Mouse (Mus musculus) kidney, embryonic 15.5 days (tissue): ENCODE data around the gene Prickle1. TPM values are rescaled to one million over a fixed set of nuclear protein-coding genes. Genes with fewer than 3 reads are reported as not detected.

Source experiments
- ATAC-seq: fragments of 200-750 bp; cut with Nextera tagmentation; replicated peaks from 2 replicates; pipeline ENCODE4 v1.8.0; 2017; ENCODE audit warnings: moderate TSS enrichment; ENCODE audit not compliant: low FRiP score
- H3K27ac ChIP-seq: fragments of 300-500 bp; sonication (generic); 2 replicates; pipeline ENCODE4 v1.5.1; 2015; ENCODE audit warnings: mild to moderate bottlenecking, inconsistent platforms
- H3K27me3 ChIP-seq: fragments of 300-500 bp; sonication (generic); 2 replicates; pipeline ENCODE4 v1.6.1; 2015; ENCODE audit warnings: inconsistent platforms
- H3K36me3 ChIP-seq: fragments of 300-500 bp; sonication (generic); 2 replicates; pipeline ENCODE4 v1.6.1; 2015; ENCODE audit warnings: inconsistent platforms
- H3K4me1 ChIP-seq: fragments of 300-500 bp; sonication (generic); 2 replicates; pipeline ENCODE4 v1.6.1; 2015; ENCODE audit warnings: inconsistent platforms
- H3K4me2 ChIP-seq: fragments of 300-500 bp; sonication (generic); 2 replicates; pipeline ENCODE4 v1.6.1; 2015; ENCODE audit warnings: moderate library complexity, mild to moderate bottlenecking, inconsistent platforms
- H3K4me3 ChIP-seq: fragments of 300-500 bp; sonication (generic); replicated peaks from 2 replicates; pipeline ENCODE4 v1.5.1; 2015; ENCODE audit warnings: mild to moderate bottlenecking, inconsistent platforms
- H3K9ac ChIP-seq: fragments of 300-500 bp; sonication (generic); 2 replicates; pipeline ENCODE4 v1.6.1; 2015; ENCODE audit warnings: mild to moderate bottlenecking, inconsistent platforms
- H3K9me3 ChIP-seq: fragments of 300-500 bp; sonication (generic); replicated peaks from 2 replicates; pipeline ENCODE4 v1.6.1; 2016; ENCODE audit warnings: inconsistent platforms
- WGBS: fragments of 180-500 bp; shearing (Covaris S2); methylation state at CpG from one replicate; pipeline ENCODE4 v1.1.7; 2015; ENCODE audit warnings: mixed read lengths; 5-methylcytosine and 5-hydroxymethylcytosine counted together
- polyA plus RNA-seq: library from polyadenylated mRNA; unstranded; fragments of >200 nt; fragmentation: Nextera tagmentation; extraction: Ambion mirVana; gene quantifications from 2 replicates; pipeline ENCODE4 v1.2.1, GENCODE M21; 2015

The Prickle1 gene
- polyA plus RNA-seq, 1 experiment from 2014 or later = 27.0 TPM

- H3K27me3 ChIP-seq = no peaks in the 10 kb centered on the region
- H3K9me3 ChIP-seq = 0 out of 2 replicates have a peak, but pooled peaks cover 3% of the 10 kb centered on the region
- no peaks in the 10 kb centered on the region for H3K36me3 ChIP-seq
- H3K4me1 ChIP-seq = no peaks in the 10 kb centered on the region
- H3K4me2 ChIP-seq = no peak overlapping the region
- H3K9ac ChIP-seq = no peak overlapping the region
- WGBS = 75% methylated on average over 3 of the region's 3 CpGs
- no peak for ATAC-seq
- no peak overlapping the region for H3K27ac ChIP-seq
- no peak overlapping the region for H3K4me3 ChIP-seq
Observed at GRCm38 (mm10) chr15:93615031-93615430, 19.3 kb upstream of the Prickle1 start.

GRCm38 (mm10) chr15:93613606-93614005, 17.9 kb upstream of the Prickle1 start:
- no peak overlapping the region for H3K9ac ChIP-seq
- no peak overlapping the region for H3K27ac ChIP-seq
- no peaks in the 10 kb centered on the region for H3K36me3 ChIP-seq
- no peak overlapping the region for H3K4me2 ChIP-seq
- ATAC-seq = no peak
- no peaks in the 10 kb centered on the region for H3K27me3 ChIP-seq
- no peak overlapping the region for H3K4me3 ChIP-seq
- no peaks in the 10 kb centered on the region for H3K4me1 ChIP-seq
- 75% methylated on average over 3 of the region's 3 CpGs for WGBS
- 0 out of 2 replicates have a peak, but pooled peaks cover 3% of the 10 kb centered on the region for H3K9me3 ChIP-seq

DNA sequence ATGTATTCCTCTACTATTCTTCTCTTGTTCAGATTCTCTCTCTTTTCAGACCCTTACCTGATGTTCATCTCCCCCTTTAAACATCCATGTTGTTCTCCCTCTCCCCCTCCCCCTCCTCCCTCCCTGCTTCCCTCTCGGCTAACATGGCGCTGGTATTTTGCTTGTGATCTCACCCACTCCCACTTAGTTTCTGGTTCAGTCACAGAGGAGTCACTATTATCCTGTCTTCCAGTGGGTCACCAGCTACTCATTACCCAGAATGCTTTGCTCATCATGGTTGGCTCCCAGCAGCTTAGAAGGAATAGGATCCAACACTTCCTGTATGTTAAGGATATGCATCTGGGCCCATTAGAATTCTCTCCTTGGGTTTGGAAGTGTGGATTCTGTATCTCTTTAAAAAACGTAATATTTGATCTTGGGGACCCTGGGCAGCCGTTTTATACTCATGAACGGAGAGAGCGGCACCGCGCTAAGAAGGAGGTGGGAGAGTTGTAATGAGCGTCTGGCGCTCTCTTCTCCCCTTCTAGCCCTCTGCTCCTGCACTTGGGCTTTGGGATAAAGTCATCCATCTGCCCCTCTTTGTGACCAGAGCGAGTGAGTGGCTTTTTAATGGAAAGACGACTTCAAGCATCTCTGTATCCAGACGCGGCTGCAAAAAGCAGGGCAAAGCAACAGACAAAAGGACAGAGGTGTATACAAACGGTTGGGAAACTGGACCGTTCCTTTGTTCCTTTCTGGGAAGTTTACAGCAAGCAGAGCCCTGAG, 16.0 kb upstream of the Prickle1 start:
- 90% methylated on average over 16 of the region's 16 CpGs for WGBS
- Histone ChIP-seq H3K9me3 (0 out of 2 replicates have a peak, but pooled peaks cover 3% of the 10 kb centered on the region), H3K4me3 (no peak overlapping the region), H3K4me2 (no peak overlapping the region), H3K36me3 (no peaks in the 10 kb centered on the region), H3K27me3 (no peaks in the 10 kb centered on the region), H3K9ac (no peak overlapping the region), H3K27ac (no peak overlapping the region), H3K4me1 (no peaks in the 10 kb centered on the region)
- ATAC-seq = no peak

- ATAC-seq = no peak
- WGBS = 71% methylated on average over 19 of the region's 19 CpGs
Observed at GRCm38 (mm10) chr15:93610721-93611201, 15.1 kb upstream of the Prickle1 start.

DNA sequence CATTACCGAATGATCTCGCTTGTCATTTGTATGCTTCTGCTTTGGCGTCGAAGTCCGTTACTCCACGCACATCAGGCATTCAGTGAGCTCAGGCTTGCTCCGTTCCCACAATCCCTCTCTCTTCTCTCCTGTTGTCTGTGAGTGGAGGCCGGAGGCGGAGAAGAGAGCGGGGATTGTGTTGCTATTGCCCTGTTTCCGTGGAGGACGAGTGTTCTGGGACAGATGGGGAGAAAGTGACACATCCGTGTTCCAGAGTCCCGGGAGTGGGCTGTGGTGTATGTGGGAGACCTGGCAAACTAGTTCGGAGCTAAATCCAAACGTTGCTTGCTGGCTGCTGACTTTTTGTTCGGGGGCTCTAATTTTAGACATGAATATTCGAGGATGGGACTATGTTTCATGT, 14.6 kb upstream of the Prickle1 start:
- no peak for ATAC-seq
- Histone ChIP-seq H3K4me3 (no peak overlapping the region), H3K27ac (no peak overlapping the region), H3K36me3 (no peaks in the 10 kb centered on the region), H3K27me3 (no peaks in the 10 kb centered on the region), H3K9me3 (0 out of 2 replicates have a peak, but pooled peaks cover 3% of the 10 kb centered on the region), H3K4me1 (no peaks in the 10 kb centered on the region), H3K9ac (no peak overlapping the region), H3K4me2 (no peak overlapping the region)
- 90% methylated on average over 18 of the region's 18 CpGs for WGBS

More at GRCm38 (mm10) chr15:93610721-93611201, 15.1 kb upstream of the Prickle1 start:
- Histone ChIP-seq H3K4me3 (no peak overlapping the region), H3K9me3 (0 out of 2 replicates have a peak, but pooled peaks cover 3% of the 10 kb centered on the region), H3K9ac (no peak overlapping the region), H3K4me2 (no peak overlapping the region), H3K36me3 (no peaks in the 10 kb centered on the region), H3K4me1 (no peaks in the 10 kb centered on the region), H3K27ac (no peak overlapping the region), H3K27me3 (no peaks in the 10 kb centered on the region)

- WGBS = 90% methylated on average over 6 of the region's 6 CpGs
- ATAC-seq = no peak
- Histone ChIP-seq H3K4me1 (no peaks in the 10 kb centered on the region), H3K4me3 (no peak overlapping the region), H3K27me3 (no peaks in the 10 kb centered on the region), H3K27ac (no peak overlapping the region), H3K4me2 (no peak overlapping the region), H3K9ac (no peak overlapping the region), H3K9me3 (no peaks in the 10 kb centered on the region), H3K36me3 (no peaks in the 10 kb centered on the region)
Observed at GRCm38 (mm10) chr15:93602850-93603249, 7.2 kb upstream of the Prickle1 start.

- 86% methylated on average over 13 of the region's 13 CpGs for WGBS
- H3K9ac ChIP-seq = no peak overlapping the region
- no peak overlapping the region for H3K4me3 ChIP-seq
- no peaks in the 10 kb centered on the region for H3K27me3 ChIP-seq
- H3K9me3 ChIP-seq = no peaks in the 10 kb centered on the region
- H3K36me3 ChIP-seq = no peaks in the 10 kb centered on the region
- peaks cover 6% of the 10 kb centered on the region for H3K4me1 ChIP-seq
- ATAC-seq = no peak
- no peak overlapping the region for H3K27ac ChIP-seq
- no peak overlapping the region for H3K4me2 ChIP-seq
Observed at GRCm38 (mm10) chr15:93601461-93602015, 5.8 kb upstream of the Prickle1 start.

DNA sequence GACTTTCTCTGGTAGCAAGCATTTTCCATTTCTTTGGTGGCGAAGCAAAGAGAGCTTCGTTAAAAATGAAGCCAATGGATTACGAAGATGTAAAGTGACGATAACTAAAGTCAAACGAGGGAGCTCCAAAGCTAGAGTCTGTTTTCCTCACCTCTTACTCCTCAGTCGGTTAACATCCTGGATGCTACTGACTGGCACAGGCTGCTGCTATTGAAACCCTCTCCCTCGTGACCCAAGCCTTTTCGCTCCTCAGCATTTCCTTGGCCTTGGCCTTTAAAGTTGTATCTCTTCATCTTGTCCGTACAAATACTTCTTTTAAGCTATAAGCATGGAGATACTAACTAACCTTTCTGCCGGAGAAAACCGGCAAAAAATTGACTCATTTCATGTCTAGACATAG, 1.3 kb upstream of the Prickle1 start:
- WGBS = 53% methylated on average over 11 of the region's 11 CpGs
- H3K27ac ChIP-seq = peak overlapping the region; percentile 86; the same call in 1 of the 2 replicates
- no peak overlapping the region for H3K9ac ChIP-seq
- ATAC-seq = no peak
- no peaks in the 10 kb centered on the region for H3K9me3 ChIP-seq
- peaks cover 38% of the 10 kb centered on the region for H3K4me1 ChIP-seq
- H3K4me3 ChIP-seq = no peak overlapping the region; the same call in 1 of the 2 replicates
- no peaks in the 10 kb centered on the region for H3K27me3 ChIP-seq
- H3K4me2 ChIP-seq = peak overlapping the region; percentile 92
- no peaks in the 10 kb centered on the region for H3K36me3 ChIP-seq

DNA sequence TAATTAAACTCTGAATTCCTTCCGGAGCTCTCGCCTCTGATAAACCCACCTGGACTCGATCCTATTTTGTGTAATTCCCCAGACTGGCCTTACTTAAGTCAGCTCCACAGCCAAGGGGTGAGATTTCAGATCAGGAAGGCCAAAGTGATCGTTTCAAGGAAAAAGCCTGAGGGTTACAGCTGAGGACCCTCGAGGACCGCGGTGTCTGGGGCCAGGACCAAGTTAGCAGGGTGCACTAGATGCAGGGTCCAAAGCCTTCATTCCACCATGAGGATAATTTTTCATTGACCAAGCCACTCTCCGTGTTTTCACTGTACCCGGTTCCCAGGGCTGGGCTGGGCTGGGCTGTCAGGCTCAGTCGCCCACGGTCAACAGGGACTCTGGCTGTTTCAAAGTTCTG, 594 bp upstream of the Prickle1 start:
- Histone ChIP-seq H3K9me3 (no peaks in the 10 kb centered on the region), H3K4me2 (peak overlapping the region; percentile 92), H3K4me1 (peaks cover 45% of the 10 kb centered on the region), H3K27me3 (no peaks in the 10 kb centered on the region), H3K27ac (peak overlapping the region; percentile 86), H3K4me3 (peak overlapping the region; percentile 89), H3K9ac (peak overlapping the region; percentile 97), H3K36me3 (no peaks in the 10 kb centered on the region)
- ATAC-seq = peak; percentile 59
- WGBS = under 1% methylated on average over 11 of the region's 11 CpGs

- H3K27me3 ChIP-seq = no peaks in the 10 kb centered on the region
- no peaks in the 10 kb centered on the region for H3K9me3 ChIP-seq
- H3K36me3 ChIP-seq = no peaks in the 10 kb centered on the region
- H3K9ac ChIP-seq = peak overlapping the region; percentile 97
- peaks cover 56% of the 10 kb centered on the region for H3K4me1 ChIP-seq
- H3K4me2 ChIP-seq = peak overlapping the region; percentile 92
- ATAC-seq = peak; percentile 68
- WGBS = under 1% methylated on average over 64 of the region's 64 CpGs
- peak overlapping the region; percentile 89 for H3K4me3 ChIP-seq
- H3K27ac ChIP-seq = peak overlapping the region; percentile 96
Observed at GRCm38 (mm10) chr15:93594888-93595698, 598 bp downstream of the Prickle1 start.

DNA sequence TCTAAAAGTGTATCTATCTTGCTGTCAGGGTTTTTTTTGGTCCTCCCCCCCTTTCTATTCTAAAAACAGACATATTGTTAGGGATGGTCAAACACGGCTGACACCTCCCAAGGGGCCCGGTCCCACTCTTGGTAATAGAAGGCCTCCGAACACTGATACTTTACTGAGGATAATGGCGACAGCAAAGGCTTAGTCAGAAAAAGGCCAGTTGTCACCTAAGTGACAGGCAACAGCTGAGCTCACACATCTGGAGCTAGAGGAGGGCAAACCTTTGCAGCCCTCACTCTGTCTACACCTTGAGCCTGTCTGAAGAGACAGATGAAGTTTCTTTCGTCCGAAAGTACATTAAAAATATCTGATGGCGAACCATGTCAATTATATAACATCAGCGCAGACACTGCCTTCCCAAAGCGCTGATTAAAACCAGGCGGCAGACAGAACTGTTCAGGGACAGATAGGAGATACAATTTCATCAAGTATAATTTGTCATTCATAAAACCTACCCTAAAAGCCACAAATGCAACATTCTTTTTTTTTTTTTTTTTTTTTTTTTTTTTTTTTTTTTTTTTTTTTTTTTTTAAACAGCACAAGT, 1.3 kb downstream of the Prickle1 start:
- peak overlapping the region; percentile 97 for H3K9ac ChIP-seq

More for the DNA sequence above, 1.3 kb downstream of the Prickle1 start:
- no peak for ATAC-seq
- peak overlapping the region; percentile 89 for H3K4me3 ChIP-seq
- no peaks in the 10 kb centered on the region for H3K36me3 ChIP-seq
- H3K4me2 ChIP-seq = peak overlapping the region; percentile 92
- H3K27me3 ChIP-seq = no peaks in the 10 kb centered on the region
- WGBS = 2% methylated on average over 10 of the region's 10 CpGs
- peaks cover 63% of the 10 kb centered on the region for H3K4me1 ChIP-seq
- peak overlapping the region; percentile 96 for H3K27ac ChIP-seq
- no peaks in the 10 kb centered on the region for H3K9me3 ChIP-seq
